7 mouse cellular contexts compared by ENCODE assay signal in genomic region chr19:11777191-11777865, GRCm38 (mm10). TPM values are rescaled to one million over a fixed set of nuclear protein-coding genes. Genes with fewer than 3 reads are reported as not detected.
DNase-seq lines count a peak whose midpoint lies in the region; ATAC-seq lines count a peak whose summit lies in the region.

No protein-coding gene starts in this region.

- DNase-seq in ES-CJ7 (ENCODE audit: low read depth, low spot score) (peak; percentile 49), ZHBTc4 (ENCODE audit: low read depth, low spot score) (peak; percentile 61)
- DNase-seq in embryo, embryonic 10.5 days (ENCODE audit: low spot score) = peak; percentile 82
- DNase-seq in layer of hippocampus, adult 9-10 months (ENCODE audit: low spot score) = peak; percentile 65
- DNase-seq in lung, postnatal 4 days = peak; percentile 32 to 70
- peak; percentile 79 to 82 for DNase-seq in right cerebral cortex, adult 2 months (ENCODE audit: low spot score in 2 of 2)

- ATAC-seq in granulocyte monocyte progenitor cell, adult 5-6 weeks (replicated peaks; ENCODE audit: poor library complexity, severe bottlenecking) = peak; percentile 44; the same call in 1 of the 2 replicates

RNA-seq across cellular contexts. Expression of gene Mrpl16, which starts 7.1 kb away (rescaled TPM):
- 76.7 and 90.4 TPM in 2 replicates for total RNA-seq in granulocyte monocyte progenitor cell, adult 5-6 weeks (2014; fragmentation: Nextera tagmentation)
- total RNA-seq in granulocyte monocyte progenitor cell, adult 5-6 weeks (2017) = 103 and 113 TPM in 2 replicates

RNA-seq across cellular contexts. Expression of gene Gif, which starts 30.0 kb away (rescaled TPM):
- total RNA-seq in granulocyte monocyte progenitor cell, adult 5-6 weeks (2014; fragmentation: Nextera tagmentation) = not detected in 2 replicates
- not detected in 2 replicates for total RNA-seq in granulocyte monocyte progenitor cell, adult 5-6 weeks (2017)

RNA-seq across cellular contexts. Expression of gene Stx3, which starts 41.9 kb away (rescaled TPM):
- 11.3 and 12.2 TPM in 2 replicates for total RNA-seq in granulocyte monocyte progenitor cell, adult 5-6 weeks (2014; fragmentation: Nextera tagmentation)
- 7.9 and 12.1 TPM in 2 replicates for total RNA-seq in granulocyte monocyte progenitor cell, adult 5-6 weeks (2017)

Comparison
In these comparisons a context has a peak if more than half of its experiments do, and no peak if none do; other contexts are left out.
1. Peak in every context shown above with its lines: DNase-seq and ATAC-seq.